Mouse (Mus musculus) cerebellum, postnatal 10 days (tissue): ENCODE data around the gene Apba1.

ENCODE experiments used
- DNase-seq, 2 experiments: peaks; one replicate each; pipeline ENCODE4 v3.0.0; 2021; ENCODE audit warnings: mixed read lengths in 2 of 2

The Apba1 gene

DNA sequence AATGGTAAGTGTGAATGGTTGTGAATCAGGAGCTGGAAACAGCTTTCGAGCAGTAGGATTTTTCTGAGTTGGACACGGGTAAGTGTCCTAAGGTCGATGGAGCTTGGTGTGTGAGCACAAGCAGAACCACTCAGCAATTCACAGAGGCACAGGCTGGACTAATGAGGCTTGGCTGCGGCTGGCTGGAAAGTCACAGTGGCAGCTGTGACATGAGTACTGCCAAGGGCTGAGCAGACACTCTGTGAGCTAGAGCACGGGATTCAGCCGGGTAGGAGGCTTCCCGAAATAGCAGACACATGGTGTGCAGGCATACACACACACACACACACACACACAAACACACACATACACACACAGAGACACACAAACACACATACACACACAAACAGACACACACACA is 121.2 kb downstream of the Apba1 start:
- DNase-seq, result peak; percentile 87 to 91

DNA sequence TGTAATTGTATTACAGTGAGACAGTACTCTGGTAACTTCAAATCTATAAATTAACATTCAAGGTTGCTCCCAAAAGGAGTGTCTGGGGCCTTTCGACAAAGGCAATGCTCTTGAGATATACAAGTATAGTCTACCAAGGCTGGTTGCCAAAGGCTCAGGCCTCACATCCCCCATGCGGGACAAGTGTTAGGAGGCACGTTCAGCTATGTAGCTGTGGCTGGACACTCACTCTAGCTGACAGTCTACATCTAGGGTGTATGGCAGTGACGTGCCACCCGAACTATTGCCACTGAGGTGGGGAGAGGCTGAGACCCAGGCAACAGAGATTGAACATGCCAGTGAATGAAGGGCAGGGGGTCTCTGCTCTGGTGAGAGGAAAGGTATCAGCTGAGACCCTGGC is 127.5 kb downstream of the Apba1 start:
- DNase-seq, result no peak

DNA sequence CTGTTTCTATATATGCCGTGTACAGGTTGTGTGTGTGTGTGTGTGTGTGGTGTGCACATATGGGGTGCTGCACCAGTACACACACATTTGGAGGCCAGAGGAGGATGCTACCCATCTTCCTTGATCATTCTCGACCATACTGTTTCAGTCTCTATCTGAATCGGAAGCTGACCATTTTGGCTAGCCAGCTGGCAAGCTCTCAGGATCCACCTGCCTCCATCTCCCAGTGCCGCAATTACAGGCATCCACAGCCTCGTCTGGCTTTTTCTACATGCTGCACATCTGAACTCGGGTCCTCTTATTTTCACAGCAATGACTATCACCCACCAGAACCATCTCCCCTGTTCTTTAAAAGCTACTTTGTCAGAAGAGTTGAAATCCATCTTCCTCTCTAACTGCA is 132.7 kb downstream of the Apba1 start:
- DNase-seq, result peak; percentile 71

DNA sequence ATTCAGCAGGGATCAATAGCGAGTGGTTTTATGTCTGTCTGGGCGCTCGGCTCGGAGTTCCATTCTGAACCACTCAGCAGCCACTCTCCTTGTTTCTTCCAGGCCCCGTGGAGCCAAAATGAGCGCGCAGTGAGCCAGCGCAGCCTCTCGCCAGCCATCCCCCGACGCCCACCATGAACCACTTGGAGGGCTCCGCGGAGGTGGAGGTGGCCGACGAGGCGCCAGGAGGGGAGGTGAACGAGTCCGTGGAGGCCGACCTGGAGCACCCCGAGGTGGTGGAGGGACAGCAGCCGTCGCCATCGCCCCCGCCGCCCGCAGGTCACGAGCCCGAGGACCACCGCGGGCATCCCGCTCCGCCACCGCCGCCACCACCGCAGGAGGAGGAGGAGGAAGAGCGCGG is 133.9 kb downstream of the Apba1 start:
- peak; percentile 44 to 51 for DNase-seq

DNA sequence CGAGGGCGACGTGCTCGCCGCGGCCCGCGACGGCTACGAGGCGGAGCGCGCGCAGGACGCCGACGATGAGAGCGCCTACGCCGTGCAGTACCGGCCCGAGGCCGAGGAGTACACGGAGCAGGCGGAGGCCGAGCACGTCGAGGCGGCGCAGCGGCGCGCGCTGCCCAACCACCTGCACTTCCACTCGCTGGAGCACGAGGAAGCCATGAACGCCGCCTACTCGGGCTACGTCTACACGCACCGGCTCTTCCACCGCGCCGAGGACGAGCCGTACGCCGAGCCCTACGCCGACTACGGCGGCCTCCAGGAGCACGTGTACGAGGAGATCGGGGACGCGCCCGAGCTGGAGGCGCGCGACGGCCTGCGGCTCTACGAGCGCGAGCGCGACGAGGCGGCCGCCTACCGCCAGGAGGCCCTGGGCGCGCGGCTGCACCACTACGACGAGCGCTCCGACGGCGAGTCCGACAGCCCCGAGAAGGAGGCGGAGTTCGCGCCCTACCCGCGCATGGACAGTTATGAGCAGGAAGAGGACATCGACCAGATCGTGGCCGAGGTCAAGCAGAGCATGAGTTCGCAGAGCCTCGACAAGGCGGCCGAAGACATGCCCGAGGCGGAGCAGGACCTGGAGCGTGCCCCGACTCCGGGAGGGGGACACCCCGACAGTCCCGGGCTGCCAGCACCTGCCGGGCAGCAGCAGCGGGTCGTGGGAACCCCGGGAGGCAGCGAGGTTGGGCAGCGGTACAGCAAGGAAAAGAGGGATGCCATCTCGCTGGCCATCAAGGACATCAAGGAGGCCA is 134.6 kb downstream of the Apba1 start:
- DNase-seq, result peak; percentile 73 to 74

DNA sequence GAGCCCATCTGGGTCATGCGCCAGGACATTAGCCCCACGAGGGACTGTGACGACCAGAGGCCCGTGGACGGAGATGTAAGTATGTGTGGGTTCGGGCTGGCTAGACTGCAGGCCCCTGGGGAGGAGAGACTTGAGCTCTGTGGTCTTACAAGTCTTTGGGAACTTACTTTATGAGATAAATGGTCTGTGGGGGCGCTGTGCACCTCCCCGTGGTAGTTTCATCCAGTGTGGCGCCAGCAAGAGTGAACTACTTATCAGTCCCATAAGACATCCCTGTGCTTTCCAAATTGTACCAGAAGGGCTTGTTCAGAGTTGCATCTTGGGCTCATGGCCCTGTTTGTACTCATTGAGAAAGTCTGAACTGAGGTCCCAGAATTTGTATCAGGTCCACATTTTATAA is 135.3 kb downstream of the Apba1 start:
- no peak for DNase-seq

DNA sequence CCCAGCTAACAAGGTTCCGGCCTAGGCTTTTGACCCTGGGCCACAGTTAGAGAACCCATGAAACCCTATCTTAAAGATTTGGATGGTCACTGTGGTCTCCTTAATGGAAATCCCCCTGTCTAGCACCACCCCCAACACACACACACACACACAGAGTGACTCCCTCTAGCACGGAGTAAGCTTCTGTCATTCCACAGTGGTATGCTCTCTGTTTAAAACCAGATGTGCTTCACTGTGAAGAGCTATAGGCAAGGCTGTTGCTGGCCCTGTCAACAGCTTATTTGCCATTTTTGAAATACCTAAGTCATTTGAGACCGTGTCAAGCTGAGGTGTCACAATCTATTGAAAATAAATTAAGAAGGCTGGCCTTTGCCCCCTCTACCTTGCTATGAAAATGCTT is 136.1 kb downstream of the Apba1 start:
- DNase-seq, result no peak

DNA sequence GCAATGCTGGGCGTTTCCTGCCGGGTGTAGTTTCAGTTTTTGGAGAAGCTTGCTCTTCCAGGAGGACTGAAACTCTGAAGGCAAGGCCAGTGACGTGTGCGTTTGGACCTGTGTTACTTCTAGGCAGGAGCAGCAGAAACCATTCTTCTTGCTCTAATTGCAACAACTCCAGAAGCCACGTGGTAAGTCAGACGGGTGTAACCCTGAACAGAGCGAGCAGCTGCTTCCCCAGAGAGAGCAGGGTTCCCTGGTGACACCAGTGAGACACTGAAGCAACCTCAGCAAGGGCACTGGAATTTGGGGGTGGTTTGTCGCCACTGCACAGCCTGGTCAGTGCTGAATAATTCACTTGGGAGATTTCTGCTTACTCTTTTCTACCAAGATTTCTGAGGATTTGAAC is 138.2 kb downstream of the Apba1 start:
- no peak for DNase-seq

DNA sequence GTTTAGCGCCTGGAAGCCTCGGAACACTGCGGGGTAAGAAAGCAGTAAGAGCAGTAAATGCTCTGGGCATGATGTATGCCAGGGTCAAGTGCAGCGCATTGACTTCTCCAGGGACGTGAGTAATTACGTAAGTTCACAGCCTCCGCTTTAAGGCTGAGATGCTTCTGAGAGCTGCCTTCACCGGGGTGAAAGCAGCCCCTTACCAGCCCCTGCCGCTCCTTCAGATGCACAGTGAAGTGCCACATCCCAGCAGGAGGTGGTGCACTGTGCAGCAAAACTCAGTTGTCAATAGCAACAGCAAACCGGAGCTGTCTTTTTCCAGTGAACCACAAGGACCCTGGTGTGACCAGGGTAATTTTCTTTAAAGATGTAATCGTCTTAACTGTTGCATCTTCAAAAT is 139.8 kb downstream of the Apba1 start:
- no peak for DNase-seq

DNA sequence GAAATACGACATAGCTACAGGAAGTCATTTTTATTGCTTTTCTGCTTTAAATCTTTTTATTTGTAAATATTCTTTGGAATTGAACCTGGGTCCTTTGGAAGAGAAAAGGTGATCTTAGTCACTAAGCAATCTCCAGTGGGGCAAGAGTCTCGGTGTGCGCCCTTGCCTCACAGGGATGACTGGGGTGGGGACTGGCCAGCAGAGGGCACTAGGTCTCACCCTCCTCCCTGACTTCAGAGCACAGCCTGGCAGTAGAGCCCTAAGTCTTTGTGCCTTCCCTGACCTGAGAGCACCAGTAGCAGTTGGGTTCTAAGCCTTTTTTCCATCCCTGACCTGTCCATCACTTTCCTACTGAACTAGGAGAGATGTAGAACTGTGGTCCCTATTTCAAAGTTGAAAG is 142.5 kb downstream of the Apba1 start:
- peak; percentile 66 to 70 for DNase-seq

DNA sequence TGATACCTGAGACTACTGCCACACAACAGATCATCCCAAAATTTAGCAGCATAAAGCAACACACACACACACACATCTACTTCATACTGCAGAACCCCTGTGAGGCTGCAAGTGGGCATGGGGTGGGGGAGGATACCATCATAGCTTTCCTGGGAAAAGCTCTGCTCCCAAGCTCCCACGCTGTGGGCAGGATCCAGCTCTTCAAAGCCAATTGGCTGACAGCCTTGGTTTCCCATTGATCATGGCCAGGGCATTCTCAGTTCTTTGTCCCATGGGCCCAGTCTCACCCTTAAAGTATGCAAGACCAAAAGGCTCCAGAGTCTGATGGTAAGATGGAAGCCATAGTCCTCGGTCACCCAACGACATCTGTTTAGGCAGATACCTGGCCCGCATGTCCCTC is 143.1 kb downstream of the Apba1 start:
- peak in 1 of 2 experiments; percentile 44 for DNase-seq

DNA sequence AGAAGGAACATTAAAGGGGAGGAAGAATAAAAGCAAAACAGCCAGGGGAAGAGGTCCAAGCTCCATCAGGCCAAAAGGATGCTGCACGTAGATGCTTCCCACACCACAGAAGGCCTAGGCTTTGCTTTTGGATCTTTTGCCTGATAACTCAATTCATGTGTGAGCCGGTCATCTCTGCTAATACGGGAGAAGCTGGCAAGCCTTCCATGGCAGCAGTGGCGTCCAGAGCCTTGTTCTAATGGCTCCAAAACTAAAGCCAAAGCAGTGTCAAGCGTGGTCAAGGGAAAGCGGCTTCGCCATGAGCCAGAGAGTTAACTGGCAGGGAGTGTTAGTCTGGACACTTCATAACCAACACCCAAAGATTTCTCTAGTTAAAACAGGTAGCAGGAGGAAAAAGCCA is 144.4 kb downstream of the Apba1 start:
- DNase-seq, result peak; percentile 72 to 75

DNA sequence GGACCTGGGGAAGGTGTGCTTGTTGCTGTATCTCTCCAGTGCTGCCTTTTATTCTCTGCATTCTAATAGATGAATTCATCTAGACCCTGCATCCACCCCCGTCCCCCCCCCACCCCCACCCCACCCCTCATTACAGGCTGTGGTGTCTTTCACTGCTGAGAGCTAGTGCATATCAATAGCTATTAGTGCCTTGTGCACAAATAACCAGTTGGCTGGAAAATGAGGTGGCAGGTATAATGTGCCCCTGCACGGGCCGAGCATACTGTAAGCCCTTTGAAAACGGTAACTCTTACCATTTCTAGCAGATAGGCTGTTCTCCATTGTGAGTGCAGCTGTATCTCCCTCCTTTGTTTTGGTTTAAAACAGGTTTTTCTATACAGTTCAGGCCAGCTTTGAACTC is 146.2 kb downstream of the Apba1 start:
- DNase-seq, result no peak

DNA sequence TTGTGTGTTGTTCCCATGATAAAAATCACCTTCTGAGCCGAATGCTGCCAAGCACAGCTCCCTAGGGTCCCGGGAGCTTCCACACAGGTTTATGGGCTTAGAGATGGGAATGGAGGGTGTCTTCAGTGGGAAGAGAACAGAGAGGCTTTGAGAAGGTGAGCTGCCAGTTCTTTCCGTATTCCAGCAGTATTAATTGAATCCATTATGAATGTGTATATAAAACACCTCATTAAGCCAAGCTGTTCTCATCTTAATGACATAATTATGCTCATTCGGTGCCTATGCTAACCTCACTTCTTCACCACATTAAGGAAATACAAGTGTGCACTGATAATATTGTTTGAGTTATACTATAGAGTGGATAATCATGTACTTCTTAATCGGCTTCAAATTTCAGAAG is 147.1 kb downstream of the Apba1 start:
- no peak for DNase-seq

DNA sequence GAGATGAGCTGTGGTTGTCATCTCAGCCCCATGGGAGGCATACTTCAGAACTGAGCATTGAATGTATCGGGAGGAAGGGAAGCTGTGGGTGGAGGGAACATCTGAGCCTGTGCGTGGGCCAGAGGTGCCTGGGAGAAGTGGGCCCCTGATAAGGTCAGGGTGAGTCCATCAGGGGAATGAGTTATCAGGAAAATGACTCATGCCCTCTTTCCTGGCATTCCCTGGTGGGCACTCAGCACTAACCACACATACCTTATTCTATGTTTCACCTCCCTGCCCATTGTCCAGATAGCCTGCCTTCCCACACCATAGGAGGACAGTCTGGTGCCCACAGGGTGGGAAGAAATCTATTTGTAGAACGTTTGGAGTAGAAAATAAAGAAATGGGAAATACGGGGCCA is 151.7 kb downstream of the Apba1 start:
- DNase-seq, result no peak

DNA sequence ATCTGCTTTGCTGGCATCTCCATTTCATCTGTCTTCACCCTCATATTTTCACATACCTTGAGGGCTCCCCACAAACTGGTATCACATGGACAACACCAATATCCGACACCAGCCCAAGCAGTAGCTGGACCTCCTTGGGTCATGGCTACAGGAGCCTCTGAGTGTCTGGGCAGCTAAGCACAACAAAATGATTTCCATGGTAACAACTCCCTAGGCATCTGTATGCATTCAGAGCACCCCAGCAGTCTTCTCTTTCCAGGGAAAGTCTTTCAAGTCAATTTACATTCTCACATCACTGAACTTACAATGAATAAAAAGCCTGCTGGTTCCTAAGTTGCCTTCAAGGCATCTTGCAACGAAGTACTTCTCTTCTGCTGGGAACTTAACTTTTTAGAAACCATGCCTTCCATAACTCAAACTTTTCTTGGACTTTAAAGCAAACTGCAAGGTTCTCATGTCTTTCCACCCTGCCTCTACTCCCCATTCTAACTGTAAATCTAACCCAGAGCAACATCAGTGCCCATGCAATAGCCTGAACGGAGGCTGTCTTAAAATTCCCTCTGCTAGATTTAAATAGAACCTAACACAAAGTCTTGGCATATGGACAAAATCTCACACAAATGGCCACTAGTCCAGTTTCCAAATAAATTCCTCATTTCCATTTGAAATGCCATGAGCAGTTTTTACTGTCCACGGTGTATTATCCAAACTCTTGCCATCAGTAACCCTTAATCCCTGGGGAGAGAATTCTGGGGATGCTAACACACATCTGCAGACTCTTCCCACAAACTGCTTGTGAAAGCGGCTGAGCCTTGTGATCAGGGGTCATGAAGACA is 160.9 kb downstream of the Apba1 start:
- no peak for DNase-seq

DNA sequence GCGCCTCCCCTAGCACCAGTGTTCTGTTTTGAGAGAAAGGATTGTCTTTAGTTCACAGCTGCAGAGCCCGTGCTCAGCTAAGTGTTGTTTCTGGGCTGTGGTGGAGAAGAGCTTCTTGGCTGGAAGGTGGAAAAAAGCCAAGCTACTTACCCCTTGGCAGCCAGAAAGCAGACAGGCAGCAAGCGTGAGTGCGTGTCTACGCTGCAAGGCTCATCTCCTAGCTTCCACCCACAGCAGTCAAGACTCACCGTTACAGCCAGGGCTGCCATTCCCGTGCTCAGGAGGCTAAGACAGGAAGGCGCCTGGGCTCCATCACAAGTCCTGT is 161.5 kb downstream of the Apba1 start:
- DNase-seq, result peak; percentile 34 to 35

DNA sequence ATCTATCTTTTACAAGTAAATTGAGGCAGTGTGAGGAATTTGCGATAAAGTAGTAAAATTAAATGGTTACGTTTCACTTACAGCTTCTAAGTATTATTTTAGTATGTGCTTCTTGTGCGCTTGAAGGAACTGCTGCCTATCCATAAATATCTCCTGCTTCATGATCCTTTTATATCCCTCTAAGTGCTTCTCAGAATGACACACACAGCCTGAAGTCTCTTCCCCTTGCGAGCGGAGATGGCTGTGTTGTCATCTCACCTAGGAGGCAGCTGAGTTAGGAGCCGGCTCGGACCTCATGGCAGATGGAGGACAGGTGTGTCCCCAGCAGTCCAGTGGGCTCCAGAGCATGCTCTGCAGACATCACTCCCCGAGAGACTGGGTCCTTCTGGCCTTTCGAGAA is 163.9 kb downstream of the Apba1 start:
- DNase-seq, result no peak

DNA sequence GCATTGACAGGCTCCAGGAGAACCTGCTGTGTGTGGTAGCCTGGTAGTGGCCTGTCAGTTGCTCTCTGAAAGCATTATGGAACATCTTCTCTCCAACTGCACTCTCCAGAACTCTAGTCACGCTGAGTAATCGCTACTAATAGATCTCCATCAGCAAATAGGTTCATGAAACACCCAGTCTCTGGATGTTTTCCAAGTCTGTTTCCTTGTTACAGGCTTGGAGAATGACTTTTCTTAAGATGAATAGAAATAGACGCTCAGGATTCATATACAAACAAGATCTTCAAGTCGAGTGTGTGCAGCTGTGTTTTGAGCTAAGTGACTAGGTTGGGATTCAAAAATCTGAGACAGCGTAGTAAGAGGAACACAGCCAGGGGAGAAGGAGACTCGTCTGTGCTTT is 165.4 kb downstream of the Apba1 start:
- peak in 1 of 2 experiments; percentile 19 for DNase-seq

DNA sequence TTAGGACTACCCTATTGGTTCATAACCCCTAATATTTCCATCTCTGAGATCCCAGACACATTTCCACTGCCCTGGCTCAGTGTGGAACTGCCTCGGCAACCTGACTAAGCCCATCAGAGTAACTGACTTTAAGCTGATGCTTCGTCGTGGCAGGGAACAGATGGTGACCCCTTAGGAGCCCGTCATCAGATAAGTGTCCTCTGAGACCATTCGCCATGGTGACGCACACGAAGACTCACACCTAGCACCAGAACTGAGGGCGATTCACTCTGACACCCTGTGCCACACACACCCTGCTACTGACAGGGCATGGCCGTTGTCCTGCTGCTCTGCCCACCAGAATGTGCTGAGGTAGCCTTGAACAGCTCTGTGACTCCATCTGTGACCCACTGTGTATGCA is 166.1 kb downstream of the Apba1 start:
- DNase-seq, result peak; percentile 27 to 47

DNA sequence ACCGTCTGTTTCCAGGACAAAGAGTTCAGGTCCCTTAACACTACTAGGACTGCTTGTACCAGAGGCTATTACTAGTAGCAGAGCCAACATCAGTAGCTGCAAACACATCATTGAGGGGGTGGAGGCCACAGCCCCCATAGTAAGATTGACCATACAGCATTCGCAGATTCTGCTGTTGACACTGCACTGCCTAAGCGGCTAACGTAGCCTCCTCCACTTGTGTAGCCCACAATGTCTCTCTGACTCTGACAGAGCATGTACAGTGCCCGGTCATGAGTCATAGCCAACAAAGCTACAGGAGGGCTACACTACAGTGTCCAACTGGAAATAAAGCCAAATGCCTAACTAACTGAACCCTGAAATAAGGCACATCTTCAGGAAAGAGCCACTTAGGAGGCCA is 166.9 kb downstream of the Apba1 start:
- DNase-seq, result peak; percentile 48 to 61

DNA sequence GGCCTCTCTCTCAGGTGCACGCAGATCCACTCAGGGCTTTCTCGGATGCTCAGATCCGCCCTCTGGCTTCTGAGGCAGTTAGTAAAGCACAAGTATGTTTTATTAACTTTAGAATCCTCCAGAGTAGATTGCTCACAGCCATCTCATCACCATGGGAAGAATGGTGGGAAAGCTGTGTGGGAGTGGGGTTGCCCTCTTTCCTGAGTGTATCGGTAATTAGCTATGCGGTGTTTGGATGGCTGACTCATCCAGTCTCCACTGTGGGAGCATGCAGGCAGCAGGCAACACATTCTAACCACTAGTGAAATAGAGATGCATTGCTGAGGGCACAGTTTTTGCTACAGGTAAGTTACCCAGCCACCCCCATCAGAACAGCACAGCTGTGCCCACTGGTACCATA is 172.1 kb downstream of the Apba1 start:
- no peak for DNase-seq

DNA sequence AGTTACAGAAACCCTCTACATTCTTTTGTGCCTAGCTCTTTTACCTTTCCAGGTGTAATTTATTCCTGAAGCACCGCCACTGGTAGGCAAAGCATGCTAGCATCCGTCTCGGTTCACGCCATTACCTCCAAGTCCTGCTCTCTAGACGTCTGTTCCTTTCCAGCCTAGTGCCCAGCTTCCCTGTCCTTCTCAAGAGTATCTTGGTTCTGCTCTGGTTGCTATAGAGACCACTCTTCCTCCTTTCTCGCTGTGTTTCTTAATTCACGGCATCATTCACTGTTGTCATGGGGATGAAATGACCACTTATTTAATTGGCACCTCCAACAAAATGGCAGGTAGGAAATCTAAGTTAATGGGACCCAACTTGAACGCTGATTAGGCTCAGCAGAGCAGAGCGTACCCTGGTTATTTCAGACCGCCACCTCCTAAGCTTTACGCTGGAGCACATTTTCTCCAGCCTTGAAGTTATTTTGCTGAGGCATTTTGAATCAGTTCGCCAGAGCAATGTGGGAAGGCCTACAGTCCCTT is 182.8 kb downstream of the Apba1 start:
- DNase-seq, result no peak

DNA sequence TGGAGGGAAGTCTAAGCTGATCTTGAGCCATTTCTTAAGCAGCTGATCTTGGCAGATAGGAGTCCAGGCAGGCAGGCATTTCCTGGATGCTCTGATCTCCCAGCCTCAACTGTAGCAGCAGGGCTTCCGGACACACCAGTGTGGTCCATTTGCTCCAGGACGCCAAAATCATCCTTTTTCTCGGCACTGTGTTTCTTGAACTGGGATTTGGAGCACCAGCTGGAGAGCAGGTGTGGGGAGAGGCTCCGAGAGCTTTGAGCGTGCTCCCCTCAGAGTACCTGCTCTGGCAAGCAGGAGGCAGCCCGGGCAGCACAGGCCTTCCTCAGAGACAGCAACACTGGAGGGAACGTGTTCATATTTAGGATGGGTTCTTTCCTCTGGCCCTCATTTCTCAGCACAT is 184.2 kb downstream of the Apba1 start:
- DNase-seq, result no peak
